Mouse (Mus musculus) kidney, adult 18-20 months (tissue): ENCODE results near the gene Obp2b.

Experiments
- DNase-seq: peaks from one replicate; pipeline ENCODE4 v3.0.0; 2021

The Obp2b gene

DNA sequence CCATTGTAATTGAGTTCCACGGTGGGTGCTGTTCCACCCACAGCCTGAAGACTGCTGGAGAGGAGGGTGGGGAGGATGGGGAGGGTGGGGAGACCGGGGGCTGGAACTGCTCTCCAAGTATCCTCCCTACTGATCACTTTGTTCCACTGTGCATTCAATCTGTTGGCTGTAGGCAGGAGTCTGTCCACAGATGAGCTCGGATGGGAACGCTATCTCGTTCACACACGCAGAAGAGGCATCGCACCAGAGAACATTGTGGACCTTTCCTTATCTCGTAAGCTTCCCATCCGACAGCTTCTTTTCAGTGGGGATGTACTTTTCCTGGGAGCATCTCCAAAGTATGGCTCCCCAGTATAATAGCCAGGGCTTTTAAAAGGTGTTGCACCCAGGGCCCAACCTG lies 42.3 kb downstream of the Obp2b start:
- no peak for DNase-seq

DNA sequence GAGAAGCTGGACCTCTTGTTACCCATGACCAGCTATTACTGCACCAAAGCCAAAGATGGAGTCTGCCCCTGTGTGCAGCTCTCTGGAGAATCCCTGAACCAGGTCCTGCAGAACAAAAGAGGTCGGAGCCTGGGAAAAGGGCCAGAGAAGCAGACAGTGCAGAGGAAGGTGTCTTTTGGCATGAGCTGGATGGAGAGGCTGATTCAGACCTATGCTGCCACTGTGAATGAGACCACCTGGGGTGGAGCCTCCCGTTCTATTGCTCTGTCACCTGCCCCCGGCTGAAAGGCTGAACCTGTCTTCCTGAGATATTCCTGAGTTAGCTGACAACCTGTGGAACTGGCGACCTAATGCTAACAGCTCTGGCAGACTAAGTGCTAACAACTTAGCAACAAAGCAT lies 44.1 kb downstream of the Obp2b start:
- DNase-seq, result no peak

DNA sequence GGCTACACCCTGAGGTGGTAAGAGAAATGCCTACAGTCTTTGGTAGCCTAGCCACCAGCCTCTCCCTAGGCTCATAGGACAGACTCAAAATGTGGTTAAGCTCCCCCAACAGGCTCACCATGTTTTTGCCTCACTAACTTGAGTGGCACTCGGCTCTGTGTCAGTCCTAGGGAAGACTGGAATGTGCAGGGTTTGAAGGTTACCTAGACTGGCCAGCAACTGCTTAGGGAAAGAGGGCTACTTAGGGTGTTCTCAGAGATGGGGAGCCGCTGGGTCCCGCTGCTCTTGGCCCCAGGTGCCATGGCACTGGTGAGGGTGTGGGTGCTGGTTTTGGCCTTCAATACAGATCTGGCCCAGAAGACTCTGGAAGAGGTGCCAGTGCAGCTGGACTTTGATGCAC lies 45.1 kb downstream of the Obp2b start, which contains the start of gene Gm13539:
Gm13539 (plus strand) TSS at position 301 of the 400 bp plus-strand sequence.
- no peak for DNase-seq

DNA sequence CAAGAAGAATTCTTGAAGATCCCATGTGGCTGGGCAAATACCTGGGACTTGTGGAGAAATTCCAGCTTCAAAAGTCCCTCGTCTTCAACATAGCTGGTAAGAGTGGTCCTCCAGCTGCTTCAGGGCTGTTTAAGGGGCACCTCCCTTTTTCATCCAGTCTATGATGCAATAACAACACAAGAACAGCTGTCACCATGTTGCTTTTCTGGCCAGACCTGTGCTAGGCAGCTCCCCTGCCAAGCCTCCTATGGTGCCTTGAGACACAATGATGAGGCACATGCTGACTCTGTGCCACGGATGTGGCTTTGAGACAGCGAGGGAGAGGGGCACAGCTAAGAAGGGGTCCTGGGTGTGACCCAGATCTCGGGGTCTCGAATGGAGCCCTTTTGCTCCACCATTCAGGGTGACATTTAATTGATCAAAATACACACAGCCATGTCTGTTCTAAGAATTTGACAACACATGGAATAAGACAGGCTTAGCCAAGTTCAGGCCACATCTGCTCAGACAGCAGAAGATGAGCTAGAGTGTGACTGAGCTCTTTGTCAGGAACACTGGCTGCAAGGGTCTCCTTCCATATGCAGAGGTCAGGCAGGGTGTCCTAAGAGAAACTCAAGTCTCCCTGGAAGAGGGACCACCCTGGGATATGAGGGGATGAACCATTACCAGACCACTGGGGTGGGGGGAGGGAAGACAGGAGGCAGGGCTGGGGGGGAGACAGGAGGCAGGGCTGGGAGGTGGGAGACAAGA lies 48.9 kb downstream of the Obp2b start:
- DNase-seq, result no peak

DNA sequence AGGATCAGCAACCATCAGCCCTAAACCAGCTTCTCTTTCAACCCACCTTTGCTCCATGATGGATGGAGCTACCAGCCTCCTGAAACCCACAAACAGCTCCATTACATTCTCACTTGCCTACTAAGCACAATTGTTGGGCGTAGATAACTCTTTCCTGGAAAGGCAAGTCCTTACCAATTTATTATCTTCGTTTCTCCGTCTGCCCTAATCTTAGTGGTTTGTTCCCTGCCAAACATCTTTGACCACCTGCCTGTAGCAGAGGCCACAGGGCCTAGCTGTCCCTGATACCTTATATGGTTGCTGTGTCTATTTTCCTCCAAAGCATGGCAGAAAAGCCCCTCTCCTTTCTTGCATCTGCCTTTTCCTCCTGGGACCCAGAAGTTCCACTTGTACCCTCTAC lies 52.3 kb downstream of the Obp2b start:
- DNase-seq, result no peak
